Mouse (Mus musculus) kidney, postnatal 4 days (tissue): Measurements from ENCODE around the gene Esp31.

Experiments
- DNase-seq, 2 experiments: peaks; one replicate each; pipeline ENCODE4 v3.0.0; 2021; ENCODE audit warnings: mixed read lengths in 2 of 2

Gene Esp31

DNA sequence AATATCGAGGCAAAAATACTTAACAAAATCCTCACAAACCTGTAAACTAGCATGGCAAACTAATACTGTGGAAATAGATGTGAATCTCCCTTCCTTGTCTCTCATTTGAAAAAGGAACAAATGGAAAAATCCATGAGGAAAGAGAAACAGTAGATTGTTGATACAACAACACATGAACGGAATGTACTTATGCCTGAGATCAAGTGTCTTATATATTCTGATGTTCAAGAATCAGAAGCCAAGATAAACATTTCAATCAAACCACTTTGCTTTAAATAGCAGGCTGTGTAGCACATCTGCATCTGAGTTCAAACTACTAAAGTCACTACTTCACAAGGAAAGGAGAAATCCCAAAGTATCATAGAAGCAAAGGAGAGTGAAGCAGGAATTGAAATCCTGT lies at the start of gene Esp31:
Esp31 (plus strand) TSS at position 301 of the 400 bp plus-strand sequence.
- DNase-seq = no peak
